Mouse (Mus musculus) naive thymus-derived CD4-positive, alpha-beta T cell, adult 5 months (primary cell): ENCODE data around the gene Olfr1225. TPM values are rescaled to one million over a fixed set of nuclear protein-coding genes. Genes with fewer than 3 reads are reported as not detected.

Experiments
- polyA plus RNA-seq: library from polyadenylated mRNA; unstranded; fragments of 100-300 nt; shearing (Covaris generic); gene quantifications from one replicate; pipeline ENCODE4 v1.2.1, GENCODE M21; 2017

Olfr1225 gene
- polyA plus RNA-seq, result not detected

DNA sequence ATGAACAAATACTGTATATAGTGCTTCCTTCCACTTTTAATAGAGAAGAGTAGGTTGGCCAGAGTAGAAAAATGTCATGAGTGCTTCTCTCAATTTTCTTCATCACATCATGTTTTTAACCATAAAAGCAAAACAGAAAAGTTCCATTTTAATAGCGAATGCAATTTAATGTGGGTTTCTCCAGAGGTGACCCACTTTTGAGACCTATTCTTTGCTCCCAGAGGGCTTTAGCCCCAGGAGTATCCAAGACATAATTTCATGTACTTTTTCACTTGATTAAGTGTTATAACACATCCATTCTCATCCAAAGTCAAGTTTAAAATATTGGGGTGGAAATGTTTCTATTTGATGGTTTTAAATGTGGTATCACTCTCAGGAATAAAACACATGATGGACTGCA lies at the start of gene Olfr1225:
Gene Olfr1225 (minus strand): TSS at position 101 of the 400 bp plus-strand sequence.

DNA sequence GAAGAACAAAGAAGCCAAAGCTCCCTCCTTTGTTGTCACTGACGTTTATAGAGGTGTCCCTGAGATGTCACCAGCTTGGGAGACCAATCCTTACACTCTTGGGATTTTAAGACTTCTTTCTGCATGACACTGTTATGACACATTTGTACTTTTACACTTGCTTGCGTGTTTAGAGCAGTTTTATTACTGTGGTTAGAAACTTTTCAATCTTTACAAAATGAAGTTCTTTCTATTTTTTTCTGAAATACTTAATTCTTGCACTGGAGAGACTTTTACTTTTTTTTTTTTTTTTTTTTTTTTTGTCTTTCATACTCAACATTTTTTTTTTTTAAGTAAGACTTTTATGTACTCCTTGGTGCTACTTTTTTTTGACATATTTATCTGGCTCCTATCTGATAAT lies 25.5 kb upstream of the Olfr1225 start, which contains the start of gene Olfr1226:
Gene Olfr1226 (minus strand): TSS at position 101 of the 400 bp plus-strand sequence.

DNA sequence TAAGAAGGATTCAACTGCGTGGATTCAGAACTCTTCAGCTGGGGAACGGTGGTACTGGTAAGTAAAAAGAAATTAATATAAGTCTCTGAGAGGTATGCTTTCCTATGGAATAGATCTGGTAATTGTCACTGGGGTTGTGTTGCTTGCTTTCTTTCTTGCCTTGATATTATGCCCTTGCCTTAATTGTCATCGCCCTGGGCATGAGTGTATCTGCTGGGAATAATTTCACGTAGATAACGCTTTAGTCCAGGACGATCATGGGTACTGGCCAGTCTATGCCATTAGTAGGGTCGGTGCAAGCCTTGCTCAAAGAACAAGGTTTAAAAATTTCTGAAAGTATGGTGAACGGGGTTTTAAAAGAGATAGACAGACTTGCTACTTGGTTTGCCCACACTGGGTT lies 10.5 kb downstream of the Olfr1225 start, which contains the start of gene Olfr1224-ps1:
Gene Olfr1224-ps1 (minus strand): TSS at position 101 of the 400 bp plus-strand sequence.

DNA sequence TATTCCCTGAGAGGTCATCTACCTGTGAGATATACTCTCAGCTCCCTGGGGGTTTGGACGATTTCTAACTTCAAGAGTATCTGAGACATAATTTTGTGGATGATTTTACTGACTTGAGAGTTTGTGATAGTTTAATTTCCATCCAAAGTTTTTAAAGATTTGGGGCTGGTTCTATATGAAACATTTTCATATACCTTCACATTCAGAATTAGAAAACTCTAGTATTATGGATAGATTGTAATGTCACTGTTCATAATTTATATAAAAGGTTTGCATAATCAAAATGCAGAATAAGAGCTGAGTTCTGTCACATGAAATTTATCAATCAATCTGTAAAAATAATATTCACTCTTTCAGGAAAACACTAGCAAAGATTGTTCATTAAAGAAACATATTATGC lies 23.0 kb downstream of the Olfr1225 start, which contains the start of gene Olfr1223:
Gene Olfr1223 (minus strand): TSS at position 101 of the 400 bp plus-strand sequence.

DNA sequence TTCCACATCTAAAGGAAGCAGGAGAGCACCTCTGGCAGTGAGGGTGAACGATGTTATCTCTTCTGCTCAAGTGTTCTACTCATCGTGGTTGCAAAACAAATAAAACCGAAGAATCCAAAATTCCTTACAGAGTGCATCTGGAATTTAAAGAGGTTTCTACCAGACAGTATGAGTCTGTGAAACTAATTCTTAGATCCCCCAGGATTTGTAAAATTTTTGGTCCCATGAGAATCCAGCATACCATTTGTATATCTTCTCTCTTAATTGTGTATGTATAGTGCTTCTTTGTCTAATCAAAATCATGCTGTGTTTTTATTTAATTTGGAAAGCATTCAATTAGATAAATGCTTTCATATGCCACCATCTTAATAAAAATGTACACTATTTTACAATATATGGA lies 41.5 kb downstream of the Olfr1225 start, which contains the start of gene Olfr1222:
Gene Olfr1222 (minus strand): TSS at position 101 of the 400 bp plus-strand sequence.

Other genes with a start within 250 kb of the Olfr1225 start
- not detected for gene Olfr1211, start 236.6 kb downstream of the Olfr1225 start, polyA plus RNA-seq
- not detected for gene Olfr1212, start 220.7 kb downstream of the Olfr1225 start, polyA plus RNA-seq
- not detected for gene Gm13762, start 194.4 kb downstream of the Olfr1225 start, polyA plus RNA-seq
- gene Olfr1214, start 182.0 kb downstream of the Olfr1225 start, polyA plus RNA-seq, result not detected
- 0.17 TPM for gene Olfr1215, start 167.7 kb downstream of the Olfr1225 start, polyA plus RNA-seq
- gene Olfr1216, start 156.3 kb downstream of the Olfr1225 start, polyA plus RNA-seq, result not detected
- gene Olfr1217, start 142.6 kb downstream of the Olfr1225 start, polyA plus RNA-seq, result 0.21 TPM
- not detected for gene Olfr1218, start 113.5 kb downstream of the Olfr1225 start, polyA plus RNA-seq
- not detected for gene Olfr1219, start 91.2 kb downstream of the Olfr1225 start, polyA plus RNA-seq
- gene Olfr1220, start 67.8 kb downstream of the Olfr1225 start, polyA plus RNA-seq, result 0.30 TPM
- not detected for gene Olfr1221, start 57.4 kb downstream of the Olfr1225 start, polyA plus RNA-seq
- not detected for gene Olfr1222, start 41.6 kb downstream of the Olfr1225 start, polyA plus RNA-seq
- gene Olfr1223, start 23.1 kb downstream of the Olfr1225 start, polyA plus RNA-seq, result not detected
- not detected for gene Olfr1224-ps1, start 10.6 kb downstream of the Olfr1225 start, polyA plus RNA-seq
- not detected for gene Olfr1226, start 25.4 kb upstream of the Olfr1225 start, polyA plus RNA-seq
- 0.17 TPM for gene Olfr1228, start 79.4 kb upstream of the Olfr1225 start, polyA plus RNA-seq
- not detected for gene Olfr1229, start 113.3 kb upstream of the Olfr1225 start, polyA plus RNA-seq
- gene Olfr1230, start 122.6 kb upstream of the Olfr1225 start, polyA plus RNA-seq, result not detected
- not detected for gene Olfr1231, start 132.4 kb upstream of the Olfr1225 start, polyA plus RNA-seq
- gene Olfr1232, start 155.0 kb upstream of the Olfr1225 start, polyA plus RNA-seq, result not detected
- not detected for gene Olfr1233, start 167.7 kb upstream of the Olfr1225 start, polyA plus RNA-seq
- gene Olfr1234, start 190.2 kb upstream of the Olfr1225 start, polyA plus RNA-seq, result not detected
- gene Olfr1238, start 235.0 kb upstream of the Olfr1225 start, polyA plus RNA-seq, result not detected
- gene Olfr1239, start 245.7 kb upstream of the Olfr1225 start, polyA plus RNA-seq, result not detected